Mouse (Mus musculus): Measurements from ENCODE around the gene Man1c1.

DNA sequence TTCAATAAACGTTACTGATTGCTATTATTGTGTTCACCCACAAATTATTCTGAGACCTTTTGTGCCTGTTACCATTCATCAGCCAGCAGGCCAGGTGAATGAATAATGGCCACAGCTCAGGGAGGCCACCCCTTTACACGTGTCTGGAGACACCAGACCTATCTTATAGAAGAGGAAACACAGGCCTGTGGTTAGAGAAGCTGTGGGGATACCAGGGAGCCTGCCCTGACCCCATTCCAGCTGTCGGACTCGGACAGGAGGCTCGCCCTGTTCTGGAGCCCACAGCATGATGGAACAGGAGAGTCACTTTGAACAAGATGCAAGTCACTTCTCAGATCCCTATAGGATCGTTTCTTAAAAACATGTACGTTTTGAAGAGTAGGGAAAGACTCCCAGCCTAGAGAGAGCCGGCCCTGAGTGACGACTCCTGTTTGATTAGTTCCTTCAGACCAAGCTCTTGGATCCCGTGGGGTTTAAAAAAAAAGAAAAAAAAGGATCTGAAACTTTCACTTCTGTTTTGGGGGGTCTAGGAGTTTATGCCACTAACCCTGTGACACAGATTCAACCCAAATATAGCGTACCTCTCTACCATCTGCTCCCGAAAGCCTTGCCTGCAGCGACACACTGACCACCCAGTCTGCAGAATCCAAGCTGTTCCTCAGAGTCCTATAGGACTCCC lies 85.1 kb downstream of the Man1c1 start:
- TF ChIP-seq CTCF (IDR thresholded peaks at IDR 0.05; ENCODE audit: low read depth) (no peak), EP300 (optimal IDR thresholded peaks at IDR 0.05) (no peak)
